Mouse (Mus musculus) MEL-GATA-1-ER (cell line): Measurements from ENCODE around the gene Galnt6.

ENCODE experiments used
- DNase-seq: peaks from one replicate; pipeline ENCODE4 v3.0.0-alpha.2; 2012; ENCODE audit warnings: low read depth; ENCODE audit errors: extremely low read depth

Galnt6 gene

DNA sequence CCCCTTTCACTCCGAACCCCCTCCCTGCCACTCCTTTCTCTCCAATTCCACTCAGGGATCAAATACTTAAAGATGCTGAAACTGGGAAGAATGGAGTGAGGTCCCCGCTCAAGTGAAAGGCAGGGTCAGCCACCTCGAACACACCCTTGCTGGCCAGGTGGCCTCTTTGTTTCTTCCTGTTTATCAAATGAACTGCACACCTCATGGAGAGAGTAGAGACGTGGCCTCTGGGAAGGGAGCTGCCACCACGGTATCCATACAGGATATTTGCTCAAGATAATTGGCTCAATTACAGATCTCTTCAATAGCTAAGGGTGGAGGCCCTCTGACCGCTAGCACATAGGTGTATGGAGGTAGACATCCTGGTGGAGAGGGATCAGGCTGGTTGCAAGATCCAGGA is 6.6 kb downstream of the Galnt6 start:
- no peak for DNase-seq

DNA sequence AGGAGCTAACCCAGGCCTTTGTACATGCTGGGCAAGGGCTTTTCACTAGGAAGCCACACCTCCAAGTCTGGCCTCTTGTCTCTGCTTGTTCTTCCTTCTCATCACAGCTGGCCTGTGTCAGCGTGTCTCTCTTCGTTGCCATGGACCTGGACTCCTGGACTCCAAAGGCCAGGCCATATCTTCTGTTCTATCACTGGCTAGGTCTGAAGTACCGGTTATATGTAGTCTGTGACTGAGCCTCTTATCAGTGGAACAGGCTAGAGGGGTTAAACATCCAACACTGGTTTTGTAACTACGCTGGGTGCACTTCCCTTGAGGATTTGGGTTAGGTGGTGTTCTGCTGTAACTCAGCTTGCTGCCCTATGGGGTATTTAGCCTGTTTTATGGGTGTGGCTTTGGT is 7.2 kb downstream of the Galnt6 start:
- DNase-seq = no peak

DNA sequence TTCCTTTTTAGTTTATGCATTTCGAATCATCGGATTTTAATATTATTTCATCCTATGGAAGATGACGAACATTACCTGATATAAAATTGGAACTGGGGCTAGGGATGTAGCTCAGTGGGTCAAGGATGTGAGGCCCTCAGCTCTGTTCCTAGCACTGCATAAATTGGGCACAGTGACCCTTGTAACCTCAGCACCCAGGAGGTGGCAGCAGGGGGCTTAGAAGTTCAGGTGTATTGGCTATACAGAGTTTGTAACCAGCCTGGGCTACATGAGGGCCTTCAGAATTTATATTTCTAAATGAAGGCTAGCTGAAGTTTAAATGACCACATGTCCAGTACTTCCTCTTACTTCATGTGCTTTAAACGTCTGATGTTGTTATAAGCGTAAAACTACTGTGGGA is 7.7 kb downstream of the Galnt6 start:
- no peak for DNase-seq

DNA sequence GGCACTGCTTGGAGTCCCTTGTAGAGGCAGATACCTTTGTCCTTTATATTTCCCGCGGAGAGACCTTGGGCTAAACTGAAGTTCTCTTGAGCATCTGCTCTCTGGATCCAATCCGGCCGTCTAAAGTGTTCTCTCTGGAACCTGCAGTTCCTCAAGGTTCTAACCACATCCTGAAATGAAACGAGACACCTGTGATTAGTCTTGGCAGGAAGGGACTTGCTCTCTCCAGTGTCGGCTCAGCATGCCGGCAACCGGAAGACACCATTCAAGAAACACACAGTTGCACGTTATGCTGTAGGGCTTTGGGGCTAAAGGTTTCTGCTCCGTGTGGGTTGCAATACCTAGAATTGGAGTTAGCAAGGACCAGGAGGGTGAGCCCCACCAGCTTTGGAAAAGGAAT is 9.1 kb downstream of the Galnt6 start:
- DNase-seq = no peak

DNA sequence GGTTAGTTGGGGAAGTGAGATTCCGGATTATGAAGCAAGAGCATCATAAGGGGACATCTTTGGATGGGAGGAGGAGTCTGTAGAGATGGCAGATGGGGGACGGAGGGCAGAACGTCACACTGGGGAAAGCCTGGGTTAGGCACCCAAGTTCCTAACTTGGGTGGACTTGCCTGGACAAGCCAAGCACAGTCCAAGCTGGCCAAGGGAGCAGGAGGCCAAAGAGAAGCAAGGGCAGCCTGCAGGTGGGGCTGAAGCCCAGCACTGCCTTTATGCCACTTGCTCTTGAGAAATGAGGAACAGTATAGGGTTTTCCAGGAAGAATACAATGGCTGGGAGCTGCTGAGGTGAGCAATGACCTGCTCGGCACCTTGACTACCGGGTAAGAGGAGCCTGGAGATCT is 10.0 kb downstream of the Galnt6 start:
- no peak for DNase-seq

DNA sequence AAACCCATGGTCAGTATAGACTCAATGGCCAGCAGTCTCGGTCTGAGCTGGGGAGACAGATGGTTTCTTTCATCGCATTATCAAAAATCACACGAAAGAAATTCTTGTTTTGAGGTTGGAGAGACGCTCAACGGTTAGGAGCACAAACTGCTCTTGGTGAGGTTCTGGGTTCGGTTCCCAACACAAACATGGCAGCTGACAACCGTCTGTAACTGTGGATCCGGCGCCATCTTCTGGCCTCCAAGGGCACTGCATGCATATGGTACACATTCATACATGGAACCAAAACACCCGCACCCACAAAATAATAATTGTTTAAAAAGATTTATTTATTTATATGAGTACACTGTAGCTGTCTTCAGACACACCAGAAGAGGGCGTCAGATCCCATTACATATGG is 10.6 kb downstream of the Galnt6 start:
- no peak for DNase-seq

DNA sequence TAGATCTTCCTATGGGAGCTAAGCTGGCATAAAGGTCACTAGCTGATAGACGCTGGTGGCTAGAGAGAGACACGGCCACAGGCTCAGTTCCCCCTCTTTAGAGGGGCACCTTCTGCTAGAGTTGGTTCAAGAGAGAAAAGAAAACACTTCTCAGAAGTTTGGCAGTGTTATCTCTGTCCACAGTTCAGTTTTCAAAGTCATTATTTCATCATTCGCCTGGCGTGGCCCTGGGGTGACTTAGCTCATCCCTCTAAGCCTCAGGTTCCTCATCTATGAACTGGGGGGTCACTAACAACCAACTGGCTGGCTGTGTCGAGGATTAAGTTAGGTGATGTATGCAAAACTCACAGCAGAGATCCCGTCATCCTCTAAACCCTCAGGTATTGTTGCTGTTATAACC is 11.2 kb downstream of the Galnt6 start:
- peak; percentile 82 for DNase-seq

DNA sequence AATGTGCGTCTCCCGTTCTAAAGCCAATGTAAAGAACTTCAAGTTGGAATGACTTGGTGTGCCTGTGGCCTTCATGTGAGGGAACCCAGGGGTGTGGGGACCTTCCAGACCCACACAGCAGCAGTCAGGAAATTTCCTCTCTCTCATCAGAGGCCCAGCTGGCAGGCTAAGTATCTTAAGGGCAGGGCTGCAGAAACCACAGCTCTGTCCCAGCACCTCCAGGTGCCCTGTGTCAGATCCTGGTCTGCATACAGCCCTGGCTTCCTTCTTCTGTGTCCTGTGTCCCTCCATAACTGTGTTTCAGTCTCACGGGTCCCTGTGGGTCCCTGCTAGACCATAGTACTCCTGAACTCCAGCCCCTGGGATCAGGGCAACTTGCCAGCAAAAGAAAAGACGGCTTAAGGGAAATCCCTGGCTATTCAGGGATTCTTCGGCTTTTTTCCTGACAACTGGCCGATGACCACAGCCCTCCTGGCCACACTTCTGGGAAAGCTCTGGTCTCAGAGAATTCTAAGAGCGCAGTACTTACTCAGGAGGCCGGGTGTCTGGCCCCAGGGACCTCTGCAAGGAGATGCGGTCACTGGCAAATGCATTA is 13.7 kb downstream of the Galnt6 start:
- DNase-seq = no peak

DNA sequence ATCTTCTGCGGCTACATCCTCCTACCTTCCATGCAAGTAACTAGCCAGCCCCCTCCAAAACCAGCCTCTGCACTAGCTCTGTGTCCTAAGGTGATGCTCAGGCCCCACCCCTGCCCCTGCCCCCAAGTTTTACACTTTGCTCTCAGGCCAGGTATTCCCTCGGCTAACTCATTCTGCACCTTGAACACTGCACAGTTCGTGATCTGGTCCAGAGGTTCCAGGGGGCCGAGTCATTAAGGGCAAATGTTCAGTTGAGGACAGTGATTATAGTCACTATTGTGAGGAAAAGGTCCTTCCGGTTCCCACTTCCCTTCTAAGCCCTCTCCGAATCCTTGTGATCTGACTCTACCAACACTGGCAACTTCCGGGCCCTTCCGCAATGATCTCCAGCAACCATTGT is 14.7 kb downstream of the Galnt6 start:
- no peak for DNase-seq

DNA sequence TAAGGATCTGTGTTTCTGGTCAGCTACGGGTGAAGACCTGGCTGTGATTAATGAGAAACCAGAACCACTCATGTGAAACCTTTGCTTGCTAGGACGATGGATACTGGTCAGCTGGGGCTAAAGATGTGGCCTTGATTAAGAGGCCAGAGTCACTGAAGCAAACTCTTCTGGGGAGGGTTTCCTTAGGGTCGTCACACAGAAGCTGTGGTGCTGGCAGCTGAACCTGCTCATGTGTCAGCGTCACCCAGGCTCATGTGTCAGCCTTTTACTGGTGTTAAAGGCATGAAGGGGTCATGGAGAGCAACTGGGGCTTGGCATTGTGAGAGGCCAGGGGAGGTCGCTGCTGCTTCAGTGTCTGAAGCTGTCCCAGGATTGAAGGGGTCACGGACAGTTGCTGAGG is 18.3 kb downstream of the Galnt6 start:
- DNase-seq = no peak

DNA sequence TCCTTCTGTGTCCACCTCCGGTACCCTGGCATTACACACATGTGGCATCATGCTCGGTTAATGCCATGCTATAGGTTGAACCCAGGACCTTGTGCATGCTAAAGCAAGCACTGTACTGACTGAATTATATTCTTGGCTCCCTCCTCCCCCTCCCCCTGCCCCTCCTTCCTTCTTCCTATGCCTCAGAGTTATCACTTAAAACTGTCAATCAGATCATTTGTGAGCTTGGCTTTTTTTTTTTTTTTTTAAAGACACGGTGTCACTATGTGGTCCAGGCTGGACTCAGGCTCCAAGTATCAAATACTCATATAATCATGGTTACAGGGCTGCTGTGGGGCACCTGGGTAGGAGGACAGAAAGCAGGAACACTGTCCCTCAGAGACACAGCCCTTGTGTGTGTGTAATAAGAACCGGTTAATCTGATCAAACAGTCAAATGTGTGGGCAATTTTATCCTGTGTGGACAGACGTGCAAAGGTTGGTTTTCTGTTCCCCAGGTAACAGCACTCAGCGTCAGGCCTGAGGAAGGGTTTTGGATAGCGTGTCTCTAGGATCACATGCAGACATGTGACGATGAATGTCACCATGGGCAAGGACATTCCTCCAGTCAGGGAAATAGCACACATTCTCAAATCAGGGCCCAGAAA is 20.6 kb downstream of the Galnt6 start:
- no peak for DNase-seq

DNA sequence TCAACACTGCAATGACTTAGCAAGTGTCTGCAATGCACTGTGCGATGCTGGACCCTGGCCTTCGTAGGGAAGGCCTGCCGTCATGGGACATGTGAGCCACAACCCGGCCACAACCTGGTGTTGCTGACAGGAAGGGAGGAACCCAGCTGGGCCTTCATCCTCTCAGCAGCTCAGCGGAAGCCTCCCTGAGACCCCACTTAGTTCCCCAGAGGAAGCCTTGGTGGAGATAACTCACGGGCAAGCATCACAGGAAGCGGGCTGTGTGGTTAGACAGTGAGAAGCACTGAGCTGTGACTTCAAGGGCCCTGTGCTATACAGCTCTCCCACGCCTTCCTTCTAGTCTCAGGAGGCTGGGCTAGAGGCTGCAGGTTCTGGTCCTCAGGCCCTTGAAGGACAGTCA is 22.9 kb downstream of the Galnt6 start:
- peak; percentile 94 for DNase-seq

DNA sequence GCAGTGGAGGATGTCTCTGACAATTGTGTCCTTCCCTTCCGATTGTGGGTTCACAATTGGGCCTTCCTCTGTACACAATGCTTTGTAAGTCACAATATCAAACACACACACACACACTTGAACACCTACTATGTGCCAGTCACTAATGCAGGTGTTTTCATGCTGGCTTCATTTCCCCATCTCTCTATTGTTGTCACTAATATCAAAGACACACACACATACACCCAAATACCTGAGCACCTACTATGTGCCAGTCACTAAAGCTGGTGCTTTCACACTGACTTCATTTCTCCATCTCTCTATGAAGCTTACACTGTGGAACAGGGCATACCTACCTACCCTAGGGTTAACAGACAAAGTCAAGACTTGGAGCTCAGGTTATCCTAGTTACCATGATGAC is 23.8 kb downstream of the Galnt6 start:
- no peak for DNase-seq

DNA sequence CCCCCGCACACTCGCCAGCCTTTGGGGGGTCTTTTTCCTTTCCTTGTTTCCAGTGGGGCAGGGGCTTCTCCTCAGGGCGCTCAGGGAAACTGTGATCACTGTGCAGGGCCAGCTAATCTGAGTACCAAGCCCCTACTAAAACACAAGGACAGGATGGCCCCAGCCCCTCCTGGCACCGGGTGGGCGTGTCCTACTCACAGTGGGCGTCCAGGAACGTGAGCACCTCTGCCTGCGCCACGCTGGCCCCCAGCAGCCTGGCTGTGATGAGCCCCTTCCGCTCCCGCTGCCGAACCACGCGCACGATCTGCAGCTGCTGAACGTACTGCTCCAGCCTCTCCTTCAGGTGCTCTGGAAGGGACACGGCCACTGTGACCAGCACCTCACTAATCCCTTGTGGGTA is 25.3 kb downstream of the Galnt6 start:
- DNase-seq = no peak

DNA sequence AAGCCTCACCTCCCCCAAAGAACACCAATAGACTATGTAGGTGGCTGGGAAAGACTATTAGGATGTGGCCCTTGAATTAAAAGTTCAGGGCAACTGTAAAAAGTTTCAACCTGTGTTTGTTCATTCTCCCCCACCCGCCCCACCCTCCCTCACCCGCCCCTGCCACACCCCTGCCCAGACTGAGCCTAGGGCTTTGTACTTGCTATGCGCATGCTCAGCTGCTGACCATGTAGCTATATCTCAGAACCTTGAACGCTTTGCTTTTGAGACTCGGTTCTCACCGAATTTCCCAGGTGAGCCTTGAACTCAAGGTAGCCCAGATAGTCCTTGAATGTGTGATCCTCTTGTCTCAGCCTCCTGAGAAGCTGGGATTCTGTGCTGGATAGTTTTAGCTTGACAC is 27.3 kb downstream of the Galnt6 start:
- DNase-seq = no peak

DNA sequence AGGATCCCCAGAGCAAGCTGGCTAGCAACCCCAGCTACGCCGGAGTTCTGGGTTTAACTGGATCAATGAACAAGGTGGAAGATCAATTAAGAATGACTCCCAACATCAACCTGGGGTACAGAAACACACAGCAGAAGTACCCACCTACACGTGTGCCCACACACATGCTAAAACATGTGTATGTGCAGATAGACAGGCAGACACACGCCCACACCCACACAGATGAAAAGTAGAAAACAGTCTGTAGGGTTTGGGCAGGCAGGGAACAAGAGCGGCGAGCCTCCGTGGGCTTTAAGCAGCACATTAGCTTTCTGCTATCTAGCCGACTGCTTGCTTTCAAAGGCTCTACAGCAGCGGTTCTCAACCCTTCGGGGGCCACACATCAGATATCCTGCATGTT is 28.1 kb downstream of the Galnt6 start:
- no peak for DNase-seq

DNA sequence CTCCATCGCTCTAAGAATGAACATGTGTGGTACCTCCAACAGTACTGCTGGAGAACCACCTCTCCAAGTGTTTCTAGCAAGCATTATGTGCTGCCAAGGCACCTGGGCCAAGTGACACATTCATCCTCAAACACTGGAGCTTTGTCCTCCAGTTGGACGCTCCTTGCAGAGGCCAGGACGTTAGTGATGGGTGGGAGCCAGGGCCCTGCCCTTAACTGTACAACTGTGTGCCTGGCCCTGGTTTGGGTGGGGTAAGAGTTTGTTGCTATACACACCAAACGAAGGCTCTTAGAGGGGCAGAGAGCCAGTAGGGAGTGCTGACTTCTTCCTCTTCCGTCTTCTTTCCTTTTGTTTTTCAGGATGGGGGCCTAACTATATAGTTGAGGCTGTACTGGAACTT is 28.8 kb downstream of the Galnt6 start:
- no peak for DNase-seq

DNA sequence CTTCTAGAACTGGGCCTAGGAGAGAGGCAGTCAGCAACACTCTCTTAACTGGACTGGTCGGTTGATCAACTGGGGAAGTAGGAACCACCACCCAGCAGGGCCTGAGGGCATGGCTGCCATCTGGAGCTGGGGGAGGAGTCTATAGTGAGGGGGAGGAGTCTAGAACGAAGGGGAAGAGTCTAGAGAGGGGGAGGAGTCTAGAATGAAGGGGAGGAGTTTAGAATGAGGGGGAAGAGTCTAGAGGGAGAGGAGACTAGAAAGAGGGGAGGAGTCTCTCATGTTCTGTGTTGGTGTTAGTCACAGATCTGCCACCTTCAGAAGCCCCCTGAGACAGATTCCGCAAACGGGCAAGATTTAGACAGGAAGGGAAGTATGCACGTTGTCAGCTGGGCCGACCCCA is 29.8 kb downstream of the Galnt6 start:
- DNase-seq = peak; percentile 36

DNA sequence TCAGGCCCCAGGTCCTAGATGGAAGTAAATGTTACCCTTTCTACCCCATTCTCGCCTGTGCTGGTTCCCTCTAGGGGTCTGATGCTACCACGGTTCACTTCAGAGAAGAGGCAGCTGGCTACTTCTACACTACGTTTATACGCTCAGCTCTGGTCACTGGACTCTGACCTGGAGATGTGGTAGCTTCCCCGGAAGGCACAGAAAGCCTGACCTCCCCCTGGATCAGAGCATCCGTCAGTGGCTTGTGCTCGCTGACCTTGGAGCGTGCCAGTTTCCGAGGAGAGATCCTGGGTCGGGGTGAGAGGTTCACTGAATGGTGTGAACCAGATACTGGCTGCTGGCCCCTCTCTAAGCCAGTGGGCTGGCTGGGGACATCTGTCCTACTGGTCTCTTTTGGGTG is 31.1 kb downstream of the Galnt6 start:
- DNase-seq = no peak

DNA sequence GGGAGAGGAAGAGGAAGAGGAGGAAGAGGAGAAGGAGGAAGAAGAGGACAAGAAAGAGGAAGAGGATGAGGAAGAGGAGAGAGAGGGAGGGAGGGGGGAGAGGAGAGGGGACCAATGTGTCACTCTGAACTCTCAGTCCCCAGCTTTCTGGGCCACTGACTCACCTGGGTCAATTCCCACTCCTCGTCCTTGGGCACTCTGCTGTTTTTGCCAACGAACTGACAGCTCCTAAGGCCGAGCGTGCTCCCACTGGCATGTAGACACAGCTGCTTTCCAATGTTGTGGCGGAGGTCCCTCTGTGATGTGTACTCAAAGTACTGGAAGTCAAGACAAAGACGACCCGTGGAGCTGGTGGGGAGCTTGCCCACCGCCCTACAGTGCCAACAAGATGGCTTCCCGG is 34.8 kb downstream of the Galnt6 start:
- no peak for DNase-seq

DNA sequence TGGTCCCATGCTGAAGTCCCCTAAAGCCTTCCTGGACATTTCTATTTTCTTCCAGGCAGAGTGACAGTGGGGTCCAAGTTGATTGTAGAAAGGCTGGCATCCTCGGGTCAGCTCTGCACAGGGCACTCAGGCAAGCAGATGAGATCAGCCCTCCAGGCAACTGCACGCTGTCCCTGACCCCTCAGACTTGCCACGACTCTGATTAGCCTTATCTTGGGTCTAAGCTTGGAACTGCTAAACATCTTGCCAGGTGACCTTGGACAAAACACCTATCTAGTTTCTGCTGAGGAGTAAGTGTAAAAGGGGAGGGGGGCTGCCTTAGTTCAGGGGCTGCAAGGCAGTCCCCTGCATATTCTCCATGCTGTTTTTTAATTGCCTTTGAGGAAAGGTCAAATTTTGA is 37.2 kb downstream of the Galnt6 start:
- DNase-seq = no peak

DNA sequence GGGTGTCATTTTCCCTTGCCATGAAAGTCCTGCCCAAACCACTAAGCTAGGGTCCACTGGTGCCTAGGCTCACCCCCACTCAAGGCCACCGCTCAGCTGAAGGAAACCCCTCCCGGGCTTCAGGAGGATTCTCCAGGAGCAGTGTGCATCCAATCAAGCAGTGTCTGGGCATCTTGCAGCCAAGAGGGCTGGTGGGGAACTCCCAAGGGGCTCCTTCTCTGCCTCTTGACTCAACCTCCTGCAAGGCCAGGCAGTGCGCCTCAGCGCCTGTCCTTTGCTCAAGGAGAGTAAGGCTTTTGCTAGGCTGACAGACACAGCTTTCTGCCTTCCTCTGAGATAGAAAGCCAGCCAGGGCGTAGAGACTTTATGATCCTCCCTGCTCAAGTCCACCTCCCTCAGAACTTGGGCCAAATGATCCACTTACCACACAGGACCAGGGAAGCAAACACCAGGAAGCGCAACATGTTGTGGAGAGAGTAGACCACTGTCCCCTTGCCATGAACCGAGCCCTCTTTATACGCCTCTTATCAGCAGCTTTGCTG is 41.7 kb downstream of the Galnt6 start, which contains the start of gene Cela1:
Gene Cela1, minus strand, starts transcription at position 492 of the 542 bp plus-strand sequence.
- DNase-seq = no peak

DNA sequence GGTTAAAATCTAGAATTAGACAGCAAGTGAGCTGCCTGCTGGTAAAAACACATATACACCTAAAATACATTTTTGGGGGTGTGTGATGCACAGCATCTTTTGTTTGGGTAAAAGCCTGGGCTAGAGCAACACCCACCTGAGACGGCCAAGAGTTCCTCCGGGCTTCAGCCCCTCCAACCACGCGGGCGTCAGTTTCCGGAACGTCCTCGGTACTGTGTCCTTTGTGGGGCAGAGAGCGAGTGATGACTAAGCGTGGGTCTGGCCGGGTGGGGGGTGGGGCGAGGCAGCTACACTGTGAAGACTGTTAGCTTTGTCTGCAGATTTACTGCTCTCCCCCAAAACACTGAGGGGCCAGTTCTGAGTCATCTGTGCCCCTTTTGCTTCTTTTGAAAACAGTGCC is 42.2 kb downstream of the Galnt6 start:
- peak; percentile 59 for DNase-seq
